Mouse (Mus musculus): Measurements from ENCODE around the gene Wdr19.
"Not testable (repeated sequence)": the region's sequence is repeated elsewhere in the genome, so short reads cannot be mapped to it uniquely, and the experiment has no call there.

Wdr19 gene

DNA sequence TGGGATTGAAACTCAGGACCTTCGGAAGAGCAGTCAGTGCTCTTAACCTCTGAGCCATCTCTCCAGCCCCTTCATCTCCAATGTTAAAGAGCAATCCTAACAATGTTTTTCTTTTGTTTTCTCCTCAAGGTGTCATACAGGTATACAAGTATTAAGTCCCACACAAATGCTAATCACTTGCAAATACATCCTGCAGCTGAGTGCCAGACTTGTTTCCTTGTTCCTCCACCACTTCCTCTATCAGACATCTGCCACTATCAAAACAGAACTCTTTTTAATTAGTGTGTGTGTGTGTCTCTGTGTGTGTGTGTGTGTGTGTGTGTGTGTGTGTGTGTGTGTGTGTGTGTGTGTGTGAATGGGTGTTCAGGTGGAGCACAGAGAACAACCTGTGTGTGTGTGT lies 100.1 kb downstream of the Wdr19 start:
- DNase-seq (ENCODE audit: low read depth): not testable (repeated sequence)

- no peak for DNase-seq (ENCODE audit: low read depth)
Observed at GRCm38 (mm10) chr5:65300121-65300520, 100.6 kb downstream of the Wdr19 start.

GRCm38 (mm10) chr5:65305516-65305915 lies 106.0 kb downstream of the Wdr19 start:
- DNase-seq (ENCODE audit: low read depth): no peak

DNA sequence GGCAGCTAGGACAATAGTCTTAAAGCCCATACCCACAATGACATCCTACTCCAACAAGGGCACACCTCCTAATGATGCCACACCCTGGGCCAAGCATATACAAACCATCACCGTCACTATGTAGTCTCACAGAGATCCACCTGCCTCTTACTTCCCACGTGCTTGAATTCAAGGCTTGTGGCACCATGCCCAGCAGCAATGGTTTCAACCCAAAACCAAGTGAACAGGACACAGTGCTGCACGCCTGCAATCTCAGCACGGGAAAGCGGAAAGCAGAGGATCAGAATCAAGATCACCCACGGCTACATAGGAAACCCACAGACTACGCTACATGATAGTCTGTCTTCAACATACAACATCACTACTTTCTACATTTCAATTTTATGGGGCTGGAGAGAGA lies 108.7 kb downstream of the Wdr19 start:
- no peak for DNase-seq (ENCODE audit: low read depth)

GRCm38 (mm10) chr5:65308866-65309265 lies 109.4 kb downstream of the Wdr19 start:
- no peak for DNase-seq (ENCODE audit: low read depth)
